Mouse (Mus musculus) adrenal gland, adult 2 months (tissue): ENCODE data around the gene Rhbg. TPM values are rescaled to one million over a fixed set of nuclear protein-coding genes. Genes with fewer than 3 reads are reported as not detected.
A peak's percentile ranks its signal among the peaks of the same experiment; 100 is the strongest.

Experiments
- DNase-seq: peaks from one replicate; pipeline ENCODE4 v3.0.0; 2021
- polyA plus RNA-seq: library from polyadenylated mRNA; depleted of rRNA; stranded (reverse); fragments of >200 nt; gene quantifications from 2 replicates; pipeline ENCODE4 v1.2.3, GENCODE M21; 2012
- total RNA-seq, 2 experiments: library from RNA; stranded (reverse); gene quantifications; 2 replicates each; pipeline ENCODE4 v1.2.3; 2021

The Rhbg gene
- total and polyA plus RNA-seq, 3 experiments = 0.76 to 18.3 (median 8.5) TPM

GRCm38 (mm10) chr3:88262346-88262745, 7.8 kb upstream of the Rhbg start:
- no peak for DNase-seq

GRCm38 (mm10) chr3:88256382-88256781, 1.9 kb upstream of the Rhbg start:
- DNase-seq = no peak

- DNase-seq = no peak
Observed at GRCm38 (mm10) chr3:88255950-88256349, 1.4 kb upstream of the Rhbg start.

GRCm38 (mm10) chr3:88252739-88253138, 1.8 kb downstream of the Rhbg start:
- DNase-seq = no peak

GRCm38 (mm10) chr3:88248406-88248805, 6.1 kb downstream of the Rhbg start:
- no peak for DNase-seq

- no peak for DNase-seq
Observed at GRCm38 (mm10) chr3:88247666-88248065, 6.8 kb downstream of the Rhbg start.

- DNase-seq = peak; percentile 72
Observed at GRCm38 (mm10) chr3:88245811-88246210, 8.7 kb downstream of the Rhbg start.

GRCm38 (mm10) chr3:88244071-88244470, 10.4 kb downstream of the Rhbg start:
- DNase-seq = peak; percentile 58

GRCm38 (mm10) chr3:88242531-88242930, 12.0 kb downstream of the Rhbg start:
- peak; percentile 77 for DNase-seq

GRCm38 (mm10) chr3:88241045-88241786, 13.3 kb downstream of the Rhbg start:
- DNase-seq = no peak

- no peak for DNase-seq
Observed at GRCm38 (mm10) chr3:88239446-88239845, 15.1 kb downstream of the Rhbg start.

- no peak for DNase-seq
Observed at GRCm38 (mm10) chr3:88238866-88239391, 15.6 kb downstream of the Rhbg start.

GRCm38 (mm10) chr3:88237556-88238194, 16.8 kb downstream of the Rhbg start:
- peak; percentile 67 for DNase-seq

GRCm38 (mm10) chr3:88237161-88237555, 17.4 kb downstream of the Rhbg start:
- no peak for DNase-seq

- DNase-seq = no peak
Observed at GRCm38 (mm10) chr3:88235616-88236015, 18.9 kb downstream of the Rhbg start.

- DNase-seq = no peak
Observed at GRCm38 (mm10) chr3:88235216-88235615, 19.3 kb downstream of the Rhbg start.

GRCm38 (mm10) chr3:88234041-88234440, 20.5 kb downstream of the Rhbg start:
- no peak for DNase-seq

- no peak for DNase-seq
Observed at GRCm38 (mm10) chr3:88232851-88233649, 21.5 kb downstream of the Rhbg start.

- no peak for DNase-seq
Observed at GRCm38 (mm10) chr3:88232301-88232702, 22.2 kb downstream of the Rhbg start.

- no peak for DNase-seq
Observed at GRCm38 (mm10) chr3:88231061-88231641, 23.4 kb downstream of the Rhbg start.

GRCm38 (mm10) chr3:88230262-88231047, 24.1 kb downstream of the Rhbg start:
- no peak for DNase-seq
